ENCODE assay signal across 8 mouse cellular contexts in genomic region chr9:23035901-23036610, GRCm38 (mm10).
DNase-seq lines count a peak whose midpoint lies in the region; ATAC-seq and TF ChIP-seq lines count a peak whose summit lies in the region.

No protein-coding gene starts in this region.

- no peaks in the 10 kb centered on the region for H3K27me3 ChIP-seq in forebrain, postnatal 0 days (ENCODE audit: insufficient read depth, low read length)
- H3K27me3 ChIP-seq in kidney, adult 2 months (replicated peaks; ENCODE audit: control insufficient read depth, insufficient read depth, low read length), result no peaks in the 10 kb centered on the region
- H3K27me3 ChIP-seq in midbrain, embryonic 15.5 days (replicated peaks), result no peaks in the 10 kb centered on the region

- TF ChIP-seq CTCF in forebrain, postnatal 0 days (IDR thresholded peaks at IDR 0.05; ENCODE audit: low read depth), result no peak
- TF ChIP-seq CTCF in kidney, adult 2 months (conservative IDR thresholded peaks at IDR 0.05; ENCODE audit: insufficient read depth, insufficient read length, low read depth, low read length), result no peak

- no peaks in the 10 kb centered on the region for H3K4me1 ChIP-seq in forebrain, postnatal 0 days (ENCODE audit: insufficient read depth)
- no peaks in the 10 kb centered on the region for H3K4me1 ChIP-seq in kidney, adult 2 months (ENCODE audit: control insufficient read depth, insufficient read depth, low read length)
- peaks cover 13% of the 10 kb centered on the region for H3K4me1 ChIP-seq in midbrain, embryonic 15.5 days

- H3K9me3 ChIP-seq in forebrain, postnatal 0 days (ENCODE audit: low read length), result no peaks in the 10 kb centered on the region
- H3K9me3 ChIP-seq in midbrain, embryonic 15.5 days, result no peaks in the 10 kb centered on the region

- peak overlapping the region; percentile 37 for H3K4me2 ChIP-seq in forebrain, postnatal 0 days (ENCODE audit: low read depth)
- peak overlapping the region; percentile 38 for H3K4me2 ChIP-seq in midbrain, embryonic 15.5 days

- 0 out of 2 replicates have a peak overlapping the region, but pooled peaks have one; percentile 1 for H3K4me3 ChIP-seq in forebrain, postnatal 0 days (ENCODE audit: low read depth, low read length)
- H3K4me3 ChIP-seq in kidney, adult 2 months (ENCODE audit: insufficient read depth, low read depth, low read length), result no peak overlapping the region
- H3K4me3 ChIP-seq in midbrain, embryonic 15.5 days, result peak overlapping the region; percentile 4; the same call in 1 of the 2 replicates

- no peak overlapping the region for H3K27ac ChIP-seq in forebrain, postnatal 0 days (ENCODE audit: low read depth, low read length)
- no peak overlapping the region for H3K27ac ChIP-seq in kidney, adult 2 months (ENCODE audit: insufficient read depth, low read depth, low read length)
- H3K27ac ChIP-seq in midbrain, embryonic 15.5 days, result no peak overlapping the region

- DNase-seq in ES-CJ7 (ENCODE audit: low read depth, low spot score), result peak; percentile 38
- DNase-seq in cerebellum, adult 11 months, result peak; percentile 16
- peak; percentile 18 for DNase-seq in forebrain, postnatal 0 days
- peak; percentile 45 for DNase-seq in kidney, adult 2 months
- no peak for DNase-seq in T-cell, adult 2 months (ENCODE audit: low spot score)
- DNase-seq in testis, postnatal 14 days (ENCODE audit: low spot score), result no peak
- no peak for DNase-seq in urinary bladder, postnatal 4 days (ENCODE audit: low spot score in 2 of 2)

- H3K9ac ChIP-seq in forebrain, postnatal 0 days, result no peak overlapping the region
- no peak overlapping the region for H3K9ac ChIP-seq in midbrain, embryonic 15.5 days

- no peak for TF ChIP-seq POLR2A in kidney, adult 2 months (IDR thresholded peaks at IDR 0.05; ENCODE audit: low read depth, low read length)

- WGBS in forebrain, postnatal 0 days, result 16% methylated on average over 16 of the region's 16 CpGs
- 7% methylated on average over 16 of the region's 16 CpGs for whole genome bisulfite sequencing in kidney, adult 2 months
- 9% methylated on average over 16 of the region's 16 CpGs for WGBS in midbrain, embryonic 15.5 days

- no peaks in the 10 kb centered on the region for H3K36me3 ChIP-seq in forebrain, postnatal 0 days (ENCODE audit: insufficient read depth)
- no peaks in the 10 kb centered on the region for H3K36me3 ChIP-seq in kidney, adult 2 months (ENCODE audit: control insufficient read depth, insufficient read depth, low read length)
- no peaks in the 10 kb centered on the region for H3K36me3 ChIP-seq in midbrain, embryonic 15.5 days (replicated peaks)

- ATAC-seq in forebrain, postnatal 0 days, result no peak
- ATAC-seq in midbrain, embryonic 15.5 days (replicated peaks), result no peak; the same call in 1 of the 2 replicates

Comparison
In these comparisons a context has a peak if more than half of its experiments do, and no peak if none do; other contexts are left out.
1. DNase-seq: peak in ES-CJ7 (single experiment), cerebellum, adult 11 months (single experiment), forebrain, postnatal 0 days (single experiment) and kidney, adult 2 months (single experiment); none in T-cell, adult 2 months (single experiment), testis, postnatal 14 days (single experiment) and urinary bladder, postnatal 4 days (0 of 2).